Mouse (Mus musculus) hindbrain, embryonic 16.5 days (tissue): ENCODE results near the gene Spint2. TPM values are rescaled to one million over a fixed set of nuclear protein-coding genes. Genes with fewer than 3 reads are reported as not detected.

Experiments
- ATAC-seq: fragments of 200-750 bp; cut with Nextera tagmentation; 2 replicates; pipeline ENCODE4 v1.8.0; 2017; ENCODE audit warnings: moderate TSS enrichment, moderate library complexity
- H3K27ac ChIP-seq: fragments of 300-500 bp; sonication (generic); 2 replicates; pipeline ENCODE4 v1.5.1; 2014; ENCODE audit warnings: low read depth, mild to moderate bottlenecking, control low read depth, low read length, moderate library complexity
- H3K27me3 ChIP-seq: fragments of 300-500 bp; sonication (generic); replicated peaks from 2 replicates; pipeline ENCODE4 v1.6.1; 2014; ENCODE audit warnings: low read length; ENCODE audit not compliant: control insufficient read depth, insufficient read depth
- H3K36me3 ChIP-seq: fragments of 300-500 bp; sonication (generic); 2 replicates; pipeline ENCODE4 v1.6.1; 2014; ENCODE audit warnings: mild to moderate bottlenecking, low read length, moderate library complexity, mixed read lengths; ENCODE audit not compliant: control insufficient read depth, insufficient read depth
- H3K4me1 ChIP-seq: fragments of 300-500 bp; sonication (generic); 2 replicates; pipeline ENCODE4 v1.6.1; 2014; ENCODE audit warnings: low read depth, low read length; ENCODE audit not compliant: control insufficient read depth, insufficient read depth
- H3K4me2 ChIP-seq: fragments of 300-500 bp; sonication (generic); 2 replicates; pipeline ENCODE4 v1.6.1; 2014; ENCODE audit warnings: mild to moderate bottlenecking, low read length, control low read depth, moderate library complexity
- H3K4me3 ChIP-seq: fragments of 300-500 bp; sonication (generic); 2 replicates; pipeline ENCODE4 v1.5.1; 2014; ENCODE audit warnings: mild to moderate bottlenecking, low read length, control low read depth, moderate library complexity
- H3K9ac ChIP-seq: fragments of 300-500 bp; sonication (generic); 2 replicates; pipeline ENCODE4 v1.6.1; 2014; ENCODE audit warnings: low read depth, mild to moderate bottlenecking, control low read depth, low read length, moderate library complexity
- H3K9me3 ChIP-seq: fragments of 300-500 bp; sonication (generic); 2 replicates; pipeline ENCODE4 v1.6.1; 2014; ENCODE audit warnings: mild to moderate bottlenecking, low read length, moderate library complexity; ENCODE audit not compliant: control insufficient read depth
- WGBS: fragments of 180-500 bp; shearing (Covaris S2); extraction: QIAGEN DNeasy Blood & Tissue Kit; methylation state at CpG from one replicate; pipeline ENCODE4 v1.1.7; 2014; 5-methylcytosine and 5-hydroxymethylcytosine counted together
- polyA plus RNA-seq: library from polyadenylated mRNA; unstranded; fragments of >200 nt; fragmentation: Nextera tagmentation; extraction: Ambion mirVana; gene quantifications from 2 replicates; pipeline ENCODE4 v1.2.1, GENCODE M21; 2015

Gene Spint2
- polyA plus RNA-seq, 1 experiment from 2014 or later: 91.2 TPM

DNA sequence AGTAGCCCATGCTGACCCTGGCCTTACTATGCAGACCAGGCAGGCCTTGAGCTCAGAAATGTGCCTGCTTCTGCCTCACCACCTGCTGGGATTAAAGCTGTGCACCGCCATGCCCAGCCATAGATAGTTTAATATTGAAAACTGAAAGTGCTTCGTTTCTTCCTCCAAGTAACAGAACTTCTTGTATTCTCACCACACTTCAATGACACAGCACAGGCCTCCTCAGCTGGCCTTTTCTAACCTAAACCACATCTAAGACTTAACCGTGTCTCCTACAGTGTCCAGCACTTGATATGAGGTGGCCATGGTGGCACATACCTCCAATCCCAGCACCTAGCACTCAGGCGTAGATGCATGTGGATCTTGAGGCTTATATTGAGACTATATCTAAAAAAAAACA, 11.3 kb downstream of the Spint2 start:
- 82% methylated on average over 4 of the region's 4 CpGs for WGBS
- Histone ChIP-seq H3K36me3 (no peaks in the 10 kb centered on the region), H3K4me1 (no peaks in the 10 kb centered on the region), H3K4me2 (no peak overlapping the region), H3K4me3 (no peak overlapping the region), H3K27me3 (no peaks in the 10 kb centered on the region), H3K9ac (no peak overlapping the region), H3K9me3 (no peaks in the 10 kb centered on the region), H3K27ac (no peak overlapping the region)
- ATAC-seq: no peak

GRCm38 (mm10) chr7:29266931-29267330, 14.8 kb downstream of the Spint2 start:
- Histone ChIP-seq H3K9me3 (no peaks in the 10 kb centered on the region), H3K9ac (no peak overlapping the region), H3K4me1 (no peaks in the 10 kb centered on the region), H3K27ac (no peak overlapping the region), H3K4me3 (no peak overlapping the region), H3K4me2 (no peak overlapping the region), H3K36me3 (no peaks in the 10 kb centered on the region), H3K27me3 (no peaks in the 10 kb centered on the region)
- 63% methylated on average over 4 of the region's 4 CpGs for WGBS
- no peak for ATAC-seq

- H3K4me3 ChIP-seq: no peak overlapping the region
- no peak overlapping the region for H3K27ac ChIP-seq
- H3K4me1 ChIP-seq: no peaks in the 10 kb centered on the region
- no peaks in the 10 kb centered on the region for H3K9me3 ChIP-seq
- no peak for ATAC-seq
- no peak overlapping the region for H3K9ac ChIP-seq
- no peaks in the 10 kb centered on the region for H3K36me3 ChIP-seq
- 77% methylated on average over 7 of the region's 7 CpGs for WGBS
- no peak overlapping the region for H3K4me2 ChIP-seq
- H3K27me3 ChIP-seq: no peaks in the 10 kb centered on the region
These were observed 16.1 kb downstream of the Spint2 start for GRCm38 (mm10) chr7:29265636-29266035.

- no peak overlapping the region for H3K4me2 ChIP-seq
- H3K36me3 ChIP-seq: no peaks in the 10 kb centered on the region
- no peak overlapping the region for H3K9ac ChIP-seq
- no peak overlapping the region for H3K27ac ChIP-seq
- peaks cover 3% of the 10 kb centered on the region; the same call in 1 of the 2 replicates for H3K4me1 ChIP-seq
- no peaks in the 10 kb centered on the region for H3K27me3 ChIP-seq
- WGBS: 87% methylated on average over 3 of the region's 3 CpGs
- no peak overlapping the region for H3K4me3 ChIP-seq
- ATAC-seq: no peak
- no peaks in the 10 kb centered on the region for H3K9me3 ChIP-seq
These were observed 17.9 kb downstream of the Spint2 start for GRCm38 (mm10) chr7:29263831-29264230.

DNA sequence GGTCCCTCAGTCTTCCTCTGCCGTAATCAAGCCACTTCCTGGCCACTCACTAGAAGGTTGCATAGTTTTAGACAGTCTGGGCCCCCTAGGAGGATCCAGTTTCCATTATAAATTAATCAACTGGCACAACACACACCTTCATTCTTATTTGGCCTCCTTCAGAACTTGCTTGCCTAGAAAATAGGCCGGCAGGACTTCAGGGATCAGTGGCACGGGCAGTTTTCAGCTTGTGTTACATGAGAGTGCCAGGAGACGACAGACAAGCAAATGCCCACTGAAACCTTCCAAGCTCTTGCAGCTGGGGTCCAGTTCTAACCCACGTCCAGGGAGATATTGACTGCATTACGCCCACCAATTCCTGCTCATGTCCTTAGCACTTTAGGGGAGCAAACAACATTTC, 19.6 kb downstream of the Spint2 start:
- H3K9me3 ChIP-seq: no peaks in the 10 kb centered on the region

DNA sequence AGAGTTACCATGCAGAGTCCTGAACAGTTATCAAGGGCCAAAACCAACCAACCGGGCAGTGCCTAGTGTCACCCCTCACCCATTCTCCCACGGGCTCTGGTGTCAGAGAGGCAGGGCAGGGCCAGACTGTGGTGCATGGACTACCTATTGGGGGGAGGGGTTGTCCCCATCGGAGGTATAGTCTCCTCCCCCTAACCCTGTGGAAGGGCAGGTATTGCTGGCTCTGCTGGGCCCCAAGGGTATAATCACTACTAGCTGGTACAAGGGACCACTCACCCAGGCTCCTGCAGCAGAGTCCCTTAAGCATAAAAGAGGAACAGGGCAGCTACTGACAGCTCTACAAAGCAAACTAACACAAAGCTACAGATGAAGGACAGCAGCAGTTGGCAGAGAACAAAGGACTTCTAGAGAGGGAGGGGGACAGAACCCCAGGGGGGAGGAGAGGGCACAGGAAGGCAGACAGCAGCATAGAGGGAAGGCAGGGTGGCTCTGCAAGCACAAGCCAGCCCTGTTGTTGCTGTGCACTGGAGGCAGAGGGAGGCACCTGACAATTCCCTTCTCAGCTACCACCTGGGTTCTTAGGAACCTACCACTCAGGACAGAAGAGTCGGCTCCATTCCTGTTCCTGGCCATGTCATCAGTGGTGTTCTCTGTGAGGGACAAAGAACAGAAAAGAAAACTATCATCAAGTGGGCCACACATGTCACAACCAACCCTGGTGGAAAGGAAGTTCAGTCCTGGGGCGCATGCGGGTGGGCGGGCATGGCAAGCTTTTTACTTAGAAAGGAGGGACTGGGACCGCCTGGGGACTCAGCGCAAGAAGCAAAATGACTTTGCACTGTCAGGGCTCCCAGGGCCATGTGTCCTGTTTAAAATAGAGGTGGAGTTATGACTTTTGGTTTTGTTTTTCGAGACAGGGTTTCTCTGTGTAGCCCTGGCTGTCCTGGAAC, 21.7 kb downstream of the Spint2 start:
- H3K4me3 ChIP-seq: no peak overlapping the region
- peaks cover 3% of the 10 kb centered on the region; the same call in 1 of the 2 replicates for H3K4me1 ChIP-seq
- H3K27me3 ChIP-seq: no peaks in the 10 kb centered on the region
- WGBS: 51% methylated on average over 10 of the region's 10 CpGs
- H3K36me3 ChIP-seq: peaks cover 3% of the 10 kb centered on the region; the same call in 1 of the 2 replicates
- H3K27ac ChIP-seq: no peak overlapping the region
- no peak overlapping the region for H3K4me2 ChIP-seq
- no peak for ATAC-seq
- no peaks in the 10 kb centered on the region for H3K9me3 ChIP-seq
- no peak overlapping the region for H3K9ac ChIP-seq

More for the DNA sequence above, 19.6 kb downstream of the Spint2 start:
- no peaks in the 10 kb centered on the region for H3K27me3 ChIP-seq
- no peak overlapping the region for H3K27ac ChIP-seq
- WGBS: 87% methylated on average over 6 of the region's 6 CpGs
- no peak overlapping the region for H3K9ac ChIP-seq
- no peak overlapping the region for H3K4me3 ChIP-seq
- H3K4me1 ChIP-seq: peaks cover 3% of the 10 kb centered on the region; the same call in 1 of the 2 replicates
- no peak overlapping the region for H3K4me2 ChIP-seq
- peaks cover 3% of the 10 kb centered on the region; the same call in 1 of the 2 replicates for H3K36me3 ChIP-seq
- no peak for ATAC-seq

- Histone ChIP-seq H3K9me3 (no peaks in the 10 kb centered on the region), H3K27me3 (no peaks in the 10 kb centered on the region), H3K9ac (no peak overlapping the region), H3K27ac (no peak overlapping the region), H3K36me3 (peaks cover 3% of the 10 kb centered on the region; the same call in 1 of the 2 replicates), H3K4me2 (no peak overlapping the region), H3K4me3 (no peak overlapping the region), H3K4me1 (peaks cover 3% of the 10 kb centered on the region; the same call in 1 of the 2 replicates)
- 92% methylated on average over 1 of the region's 1 CpGs for WGBS
- no peak for ATAC-seq
These were observed 24.3 kb downstream of the Spint2 start for GRCm38 (mm10) chr7:29257368-29257767.

- Histone ChIP-seq H3K9me3 (no peaks in the 10 kb centered on the region), H3K27ac (no peak overlapping the region), H3K36me3 (peaks cover 3% of the 10 kb centered on the region; the same call in 1 of the 2 replicates), H3K9ac (no peak overlapping the region), H3K4me1 (peaks cover 3% of the 10 kb centered on the region; the same call in 1 of the 2 replicates), H3K27me3 (no peaks in the 10 kb centered on the region), H3K4me2 (no peak overlapping the region), H3K4me3 (no peak overlapping the region)
- no peak for ATAC-seq
- 93% methylated on average over 4 of the region's 4 CpGs for WGBS
These were observed 25.8 kb downstream of the Spint2 start for GRCm38 (mm10) chr7:29255875-29256274.

GRCm38 (mm10) chr7:29253842-29254241, 27.9 kb downstream of the Spint2 start:
- Histone ChIP-seq H3K4me3 (no peak overlapping the region), H3K27me3 (peaks cover 3% of the 10 kb centered on the region), H3K36me3 (peaks cover 3% of the 10 kb centered on the region; the same call in 1 of the 2 replicates), H3K27ac (no peak overlapping the region), H3K4me2 (no peak overlapping the region), H3K9ac (no peak overlapping the region), H3K4me1 (no peaks in the 10 kb centered on the region), H3K9me3 (no peaks in the 10 kb centered on the region)
- ATAC-seq: no peak
- 56% methylated on average over 5 of the region's 5 CpGs for WGBS
